Mouse (Mus musculus) kidney, adult 2 months (tissue): Measurements from ENCODE around the gene Celf2. TPM values are rescaled to one million over a fixed set of nuclear protein-coding genes. Genes with fewer than 3 reads are reported as not detected.
A peak's percentile ranks its signal among the peaks of the same experiment; 100 is the strongest.

Source experiments
- DNase-seq: peaks from one replicate; pipeline ENCODE4 v3.0.0; 2021
- H3K27ac ChIP-seq: fragments of 200-500 bp; 2 replicates; pipeline ENCODE4 v1.5.1; 2012; ENCODE audit warnings: low read depth, low read length, control low read depth, inconsistent platforms; ENCODE audit not compliant: insufficient read depth
- H3K27me3 ChIP-seq: fragments of 200-500 bp; replicated peaks from 2 replicates; pipeline ENCODE4 v1.6.1; 2012; ENCODE audit warnings: mild to moderate bottlenecking, moderate library complexity, low read length, inconsistent platforms; ENCODE audit not compliant: control insufficient read depth, insufficient read depth
- H3K36me3 ChIP-seq: fragments of 200-500 bp; 2 replicates; pipeline ENCODE4 v1.6.1; 2012; ENCODE audit warnings: mild to moderate bottlenecking, moderate library complexity, low read length, inconsistent platforms; ENCODE audit not compliant: control insufficient read depth, insufficient read depth
- H3K4me1 ChIP-seq: fragments of 200-500 bp; 2 replicates; pipeline ENCODE4 v1.6.1; 2011; ENCODE audit warnings: low read length; ENCODE audit not compliant: control insufficient read depth, insufficient read depth
- H3K4me3 ChIP-seq: fragments of 200-500 bp; 2 replicates; pipeline ENCODE4 v1.5.1; 2011; ENCODE audit warnings: mild to moderate bottlenecking, low read depth, low read length, control low read depth; ENCODE audit not compliant: insufficient read depth
- CTCF ChIP-seq: fragments of 200-500 bp; conservative IDR thresholded peaks from 2 replicates; pipeline ENCODE4 v1.5.1; 2011; ENCODE audit warnings: low read depth, mild to moderate bottlenecking, control low read depth, low read length, moderate library complexity, mixed read lengths; ENCODE audit not compliant: insufficient read depth, insufficient read length
- POLR2A ChIP-seq: fragments of 200-500 bp; IDR thresholded peaks from one replicate; pipeline ENCODE4 v1.6.1; 2011; ENCODE audit warnings: low read depth, low read length, control low read depth
- WGBS: fragments of 180-500 bp; shearing (Covaris S2); methylation state at CpG from one replicate; pipeline ENCODE4 v1.1.7; 2018; 5-methylcytosine and 5-hydroxymethylcytosine counted together
- polyA plus RNA-seq: library from polyadenylated mRNA; depleted of rRNA; stranded (reverse); fragments of >200 nt; gene quantifications from 2 replicates; pipeline ENCODE4 v1.2.3, GENCODE M21; 2012

The Celf2 gene
- polyA plus RNA-seq, 1 experiment = 11.5 TPM

DNA sequence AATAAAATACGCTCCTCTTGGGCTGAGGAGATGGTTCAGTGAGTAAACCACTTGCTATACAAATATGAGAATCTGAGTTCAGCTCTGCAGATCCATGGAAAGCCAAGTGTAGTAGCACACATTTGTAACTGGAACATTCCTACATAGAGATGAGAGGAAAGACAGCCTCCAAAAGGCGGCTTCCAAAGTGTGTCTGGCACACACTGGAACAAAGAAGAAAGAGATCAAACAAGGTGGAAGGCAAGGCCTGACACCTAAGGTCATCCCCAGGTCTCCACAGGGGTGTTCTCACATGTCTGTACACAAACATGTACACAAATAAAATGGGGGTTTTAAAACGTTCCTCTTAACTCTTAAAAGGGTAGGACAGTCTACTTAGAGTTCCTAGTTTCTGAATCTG is 791.4 kb downstream of the Celf2 start:
- no peak for DNase-seq
- 0 out of 2 replicates have a peak, but pooled peaks cover 3% of the 10 kb centered on the region for H3K4me1 ChIP-seq
- H3K36me3 ChIP-seq = no peaks in the 10 kb centered on the region
- TF ChIP-seq CTCF = no peak
- no peak for TF ChIP-seq POLR2A
- H3K27ac ChIP-seq = no peak overlapping the region
- 68% methylated on average over 3 of the region's 3 CpGs for WGBS
- no peaks in the 10 kb centered on the region for H3K27me3 ChIP-seq
- H3K4me3 ChIP-seq = no peak overlapping the region

- TF ChIP-seq POLR2A (no peak), CTCF (no peak)
- Histone ChIP-seq H3K36me3 (no peaks in the 10 kb centered on the region), H3K4me1 (no peaks in the 10 kb centered on the region), H3K27me3 (no peaks in the 10 kb centered on the region), H3K27ac (no peak overlapping the region), H3K4me3 (no peak overlapping the region)
- DNase-seq = no peak
- 90% methylated on average over 3 of the region's 3 CpGs for WGBS
Measured at GRCm38 (mm10) chr2:6715562-6715961, 793.8 kb downstream of the Celf2 start.

GRCm38 (mm10) chr2:6713529-6713928 is 795.8 kb downstream of the Celf2 start:
- Histone ChIP-seq H3K27me3 (no peaks in the 10 kb centered on the region), H3K27ac (no peak overlapping the region), H3K36me3 (no peaks in the 10 kb centered on the region), H3K4me1 (no peaks in the 10 kb centered on the region), H3K4me3 (no peak overlapping the region)
- DNase-seq = no peak
- TF ChIP-seq CTCF (no peak), POLR2A (no peak)
- 91% methylated on average over 6 of the region's 6 CpGs for WGBS

- WGBS = 69% methylated on average over 7 of the region's 7 CpGs
- no peak for DNase-seq
- no peak overlapping the region for H3K4me3 ChIP-seq
- H3K27ac ChIP-seq = no peak overlapping the region
- no peaks in the 10 kb centered on the region for H3K4me1 ChIP-seq
- H3K27me3 ChIP-seq = no peaks in the 10 kb centered on the region
- H3K36me3 ChIP-seq = no peaks in the 10 kb centered on the region
- no peak for TF ChIP-seq POLR2A
- no peak for TF ChIP-seq CTCF
Measured at GRCm38 (mm10) chr2:6710687-6711430, 798.5 kb downstream of the Celf2 start.

DNA sequence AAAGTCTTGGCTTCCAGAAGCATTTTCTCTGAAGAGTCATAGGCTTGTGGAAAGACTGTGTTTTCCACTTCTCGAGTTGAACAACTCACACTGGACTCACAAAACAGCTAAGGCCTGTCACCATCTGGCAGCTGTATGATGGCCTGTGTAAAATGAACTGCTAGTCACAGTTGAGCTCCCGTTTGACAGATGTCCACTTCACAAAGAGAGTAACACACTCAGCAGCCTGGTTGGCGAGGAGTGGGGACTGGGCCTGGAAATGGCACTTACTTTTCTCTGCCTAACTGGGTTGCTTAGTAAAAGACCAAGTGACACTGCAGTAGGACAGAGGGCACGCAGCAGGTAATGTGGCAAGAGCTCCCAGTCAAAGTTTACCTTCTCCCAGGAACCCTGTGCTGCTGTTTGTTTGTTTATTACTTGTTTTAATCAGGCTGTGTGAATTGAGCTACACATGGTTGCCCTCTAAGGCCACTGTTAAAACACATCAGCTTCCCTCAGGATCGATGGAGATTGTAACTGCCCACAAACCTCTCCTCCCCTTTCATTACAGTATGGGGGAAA is 801.3 kb downstream of the Celf2 start:
- TF ChIP-seq POLR2A = no peak
- TF ChIP-seq CTCF = no peak

DNA sequence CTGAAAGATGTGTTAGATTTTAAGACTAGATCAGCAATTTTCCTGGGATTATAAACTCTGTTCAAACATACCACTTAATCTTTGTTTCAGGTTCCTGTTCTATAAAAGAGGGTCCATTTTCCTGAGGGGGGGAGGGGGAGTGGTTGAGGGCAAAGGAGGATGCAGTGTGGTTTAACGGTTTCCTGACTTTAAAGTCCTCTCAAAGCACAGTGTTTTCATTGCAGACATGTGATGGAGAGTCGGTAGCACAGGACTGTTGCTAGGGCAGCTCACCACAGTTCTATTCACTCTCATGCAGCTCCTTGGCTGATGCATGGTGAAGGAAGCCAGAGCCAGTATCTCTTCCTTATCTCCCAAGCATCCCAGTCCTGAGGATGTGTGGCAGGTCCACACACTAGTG is 802.1 kb downstream of the Celf2 start:
- H3K4me1 ChIP-seq = no peaks in the 10 kb centered on the region
- no peak overlapping the region for H3K4me3 ChIP-seq
- WGBS = 22% methylated on average over 2 of the region's 2 CpGs
- H3K36me3 ChIP-seq = no peaks in the 10 kb centered on the region
- no peak for DNase-seq
- no peak overlapping the region for H3K27ac ChIP-seq
- TF ChIP-seq POLR2A = no peak
- TF ChIP-seq CTCF = no peak
- H3K27me3 ChIP-seq = no peaks in the 10 kb centered on the region

More for the DNA sequence above, 801.3 kb downstream of the Celf2 start:
- H3K27ac ChIP-seq = no peak overlapping the region
- no peaks in the 10 kb centered on the region for H3K36me3 ChIP-seq
- peak; percentile 24 for DNase-seq
- no peaks in the 10 kb centered on the region for H3K27me3 ChIP-seq
- 42% methylated on average over 5 of the region's 5 CpGs for WGBS
- no peak overlapping the region for H3K4me3 ChIP-seq
- no peaks in the 10 kb centered on the region for H3K4me1 ChIP-seq

- no peak overlapping the region for H3K27ac ChIP-seq
Measured at GRCm38 (mm10) chr2:6705929-6706739, 803.2 kb downstream of the Celf2 start.

More at GRCm38 (mm10) chr2:6705929-6706739, 803.2 kb downstream of the Celf2 start:
- DNase-seq = no peak
- no peak overlapping the region for H3K4me3 ChIP-seq
- no peaks in the 10 kb centered on the region for H3K36me3 ChIP-seq
- TF ChIP-seq POLR2A (no peak), CTCF (no peak)
- H3K27me3 ChIP-seq = no peaks in the 10 kb centered on the region
- H3K4me1 ChIP-seq = no peaks in the 10 kb centered on the region
- WGBS = 86% methylated on average over 11 of the region's 11 CpGs
